Mouse (Mus musculus) central nervous system, embryonic 11.5 days (tissue): ENCODE results near the gene Gm13288. TPM values are rescaled to one million over a fixed set of nuclear protein-coding genes. Genes with fewer than 3 reads are reported as not detected.

Source experiments
- polyA plus RNA-seq: library from polyadenylated mRNA; depleted of rRNA; stranded (reverse); fragments of >200 nt; gene quantifications from 2 replicates; pipeline ENCODE4 v1.2.3, GENCODE M21; 2012; rRNA removed

Gene Gm13288
- polyA plus RNA-seq, 1 experiment = 0.01 TPM

Other genes starting within 250 kb of the Gm13288 start
- not detected in 2 replicates for gene Ifna15, start 247.3 kb upstream of the Gm13288 start, polyA plus RNA-seq
- not detected in 2 replicates for gene Ifna14, start 233.7 kb upstream of the Gm13288 start, polyA plus RNA-seq
- not detected in 2 replicates for gene Ifna9, start 213.1 kb upstream of the Gm13288 start, polyA plus RNA-seq
- gene Ifna12, start 202.2 kb upstream of the Gm13288 start, polyA plus RNA-seq = not detected in 2 replicates
- gene C87499, start 171.1 kb upstream of the Gm13288 start, polyA plus RNA-seq = not detected in 2 replicates
- not detected in 2 replicates for gene Ifna13, start 161.1 kb upstream of the Gm13288 start, polyA plus RNA-seq
- gene Ifna16, start 128.6 kb upstream of the Gm13288 start, polyA plus RNA-seq = not detected in 2 replicates
- not detected in 2 replicates for gene Ifna2, start 121.6 kb upstream of the Gm13288 start, polyA plus RNA-seq
- gene Ifnab, start 114.2 kb upstream of the Gm13288 start, polyA plus RNA-seq = 0.06 TPM in 2 replicates
- 0.11 and 0.25 TPM in 2 replicates for gene Gm26566, start 83.7 kb upstream of the Gm13288 start, polyA plus RNA-seq
- gene Klhl9, start 83.1 kb upstream of the Gm13288 start, polyA plus RNA-seq = 46.1 and 65.0 TPM in 2 replicates
- not detected in 2 replicates for gene Gm13271, start 50.7 kb upstream of the Gm13288 start, polyA plus RNA-seq
- 0.05 and 0.10 TPM in 2 replicates for gene Gm13283, start 45.4 kb upstream of the Gm13288 start, polyA plus RNA-seq
- gene Gm13290, start 31.7 kb upstream of the Gm13288 start, polyA plus RNA-seq = not detected in 2 replicates
- gene Gm13289, start 28.6 kb upstream of the Gm13288 start, polyA plus RNA-seq = not detected in 2 replicates
- gene Gm13272, start 25.7 kb upstream of the Gm13288 start, polyA plus RNA-seq = not detected in 2 replicates
- gene Ifnz, start 23.4 kb upstream of the Gm13288 start, polyA plus RNA-seq = 0.05 and 0.10 TPM in 2 replicates
- gene Gm13276, start 19.8 kb upstream of the Gm13288 start, polyA plus RNA-seq = not detected in 2 replicates
- not detected in 2 replicates for gene Gm13277, start 16.9 kb upstream of the Gm13288 start, polyA plus RNA-seq
- gene Gm13278, start 14.0 kb upstream of the Gm13288 start, polyA plus RNA-seq = not detected in 2 replicates
- 0.12 TPM in 1 of 2 replicates, not detected in the other for gene Gm13275, start 11.0 kb upstream of the Gm13288 start, polyA plus RNA-seq
- not detected in 2 replicates for gene Gm13279, start 8.1 kb upstream of the Gm13288 start, polyA plus RNA-seq
- gene Gm13285, start 5.9 kb upstream of the Gm13288 start, polyA plus RNA-seq = not detected in 2 replicates
- gene Gm13287, start 2.3 kb upstream of the Gm13288 start, polyA plus RNA-seq = 0.12 TPM in 1 of 2 replicates, not detected in the other
- gene Ifna7, start 10.7 kb downstream of the Gm13288 start, polyA plus RNA-seq = not detected in 2 replicates
- not detected in 2 replicates for gene Ifna11, start 14.4 kb downstream of the Gm13288 start, polyA plus RNA-seq
- gene Ifna6, start 21.9 kb downstream of the Gm13288 start, polyA plus RNA-seq = not detected in 2 replicates
- gene Ifna5, start 30.0 kb downstream of the Gm13288 start, polyA plus RNA-seq = not detected in 2 replicates
- gene Ifna4, start 36.3 kb downstream of the Gm13288 start, polyA plus RNA-seq = not detected in 2 replicates
- gene Ifna1, start 44.6 kb downstream of the Gm13288 start, polyA plus RNA-seq = not detected in 2 replicates
- gene Ifne, start 74.7 kb downstream of the Gm13288 start, polyA plus RNA-seq = not detected in 2 replicates